Mouse (Mus musculus) liver, adult (tissue): Measurements from ENCODE around the gene Cnot9.

Experiments used
- GATA4 ChIP-seq: IDR thresholded peaks from 2 replicates; pipeline ENCODE4 v1.6.1; 2014; ENCODE audit warnings: mild to moderate bottlenecking, low read length; ENCODE audit not compliant: insufficient replicate concordance

The Cnot9 gene

GRCm38 (mm10) chr1:74569739-74570719 is 64.2 kb downstream of the Cnot9 start:
- no peak for TF ChIP-seq GATA4
